ENCODE assay signal across 25 mouse cellular contexts in genomic region chr8:119620848-119621465, GRCm38 (mm10). TPM values are rescaled to one million over a fixed set of nuclear protein-coding genes. Genes with fewer than 3 reads are reported as not detected.
DNase-seq lines count a peak whose midpoint lies in the region; ATAC-seq lines count a peak whose summit lies in the region.
"Had no signal": no experiment of that assay in that cellular context is flagged by ENCODE, and none has a peak within 500 bp of the region (broad histone marks: within the 10 kb centered on the region; RNA-seq: fewer than 3 reads in every experiment).

No protein-coding gene starts in this region.

- no peak overlapping the region for H3K4me3 ChIP-seq in heart, embryonic 13.5 days
- H3K4me3 ChIP-seq: embryonic facial prominence, embryonic 12.5 days; forebrain, embryonic 15.5 days; hindbrain, embryonic 12.5 days had no signal

- no peaks in the 10 kb centered on the region for H3K9me3 ChIP-seq in heart, embryonic 13.5 days
- H3K9me3 ChIP-seq: embryonic facial prominence, embryonic 12.5 days; forebrain, embryonic 15.5 days; G1E; hindbrain, embryonic 12.5 days had no signal

- intact Hi-C loops in gastrocnemius, postnatal 14 days (cut with DNase I; ENCODE audit: low total_unique reads): no loop called here
- intact Hi-C loops in heart, postnatal 14 days (cut with DNase I): no loop called here

- no peaks in the 10 kb centered on the region for H3K36me3 ChIP-seq in heart, embryonic 13.5 days
- H3K36me3 ChIP-seq: embryonic facial prominence, embryonic 12.5 days; forebrain, embryonic 15.5 days; G1E; hindbrain, embryonic 12.5 days had no signal

- DNase-seq in gastrocnemius, postnatal 25 days: peak; percentile 46
- DNase-seq in gastrocnemius, postnatal 14 days: no peak
- DNase-seq in heart, adult 8-10 months (ENCODE audit: low spot score): peak; percentile 32
- no peak for DNase-seq in heart, postnatal 14 days
- peak; percentile 75 for DNase-seq in ES-CJ7 (ENCODE audit: low read depth, low spot score)
- DNase-seq in layer of hippocampus, postnatal 25 days (ENCODE audit: extremely low spot score in 1 of 2, low spot score in 1 of 2): no peak
- DNase-seq: adrenal gland, postnatal 14 days; cerebellum, adult 11-12 months; cerebellum, adult 9-10 months; cerebellum, postnatal 25 days; kidney, adult 8-10 months had no signal

- H3K4me1 ChIP-seq in heart, embryonic 13.5 days: peaks cover 9% of the 10 kb centered on the region
- H3K4me1 ChIP-seq: embryonic facial prominence, embryonic 12.5 days; forebrain, embryonic 15.5 days had no signal

- 57% methylated on average over 14 of the region's 14 CpGs for WGBS in heart, embryonic 13.5 days

- H3K4me2 ChIP-seq in heart, embryonic 13.5 days: no peak overlapping the region
- H3K4me2 ChIP-seq: embryonic facial prominence, embryonic 12.5 days; forebrain, embryonic 15.5 days; hindbrain, embryonic 12.5 days had no signal

- ATAC-seq in heart, embryonic 13.5 days (ENCODE audit: extremely low read depth, insufficient number of reproducible peaks, low FRiP score, low TSS enrichment): no peak
- ATAC-seq: activated CD4-positive, CD25-positive, alpha-beta regulatory T cell, adult 4 months; forebrain, embryonic 15.5 days; hindbrain, embryonic 16.5 days; inflammation-experienced regulatory T-cells, adult 6 months; intestine, postnatal 0 days had no signal

- no peak overlapping the region for H3K9ac ChIP-seq in heart, embryonic 13.5 days
- H3K9ac ChIP-seq: embryonic facial prominence, embryonic 12.5 days; forebrain, embryonic 15.5 days; hindbrain, embryonic 12.5 days had no signal

- 0 out of 2 replicates have a peak overlapping the region, but pooled peaks have one; percentile 32 for H3K27ac ChIP-seq in heart, embryonic 13.5 days (replicated peaks)
- H3K27ac ChIP-seq: embryonic facial prominence, embryonic 12.5 days; forebrain, embryonic 15.5 days; hindbrain, embryonic 12.5 days had no signal

- peaks cover 19% of the 10 kb centered on the region; the same call in 1 of the 2 replicates for H3K27me3 ChIP-seq in heart, embryonic 13.5 days (replicated peaks)
- H3K27me3 ChIP-seq: forebrain, embryonic 15.5 days had no signal

RNA-seq across cellular contexts. Expression of gene Adad2, which starts 8.4 kb away (rescaled TPM):
- total RNA-seq in gastrocnemius, postnatal 25 days (2021): under 1 TPM in 1 of 2 experiments, not detected in 1; 0.23 TPM
- total RNA-seq in gastrocnemius, postnatal 14 days (2021): not detected
- not detected for total RNA-seq in heart, adult 8-10 months (2022)
- not detected for total RNA-seq in heart, postnatal 14 days (2021)
- not detected in 2 replicates for polyA plus RNA-seq in heart, embryonic 13.5 days (2015; fragmentation: Nextera tagmentation; extraction: Ambion mirVana)
- total RNA-seq in layer of hippocampus, postnatal 25 days (2021): under 1 TPM in 1 of 2 experiments, not detected in 1; 0.39 TPM
- total RNA-seq: adrenal gland, adult 18-20 months; adrenal gland, postnatal 14 days; CH12.LX; G1E; granulocyte monocyte progenitor cell, adult 5-6 weeks; heart, postnatal 10 days had no signal
- polyA plus RNA-seq: activated CD4-positive, CD25-positive, alpha-beta regulatory T cell, adult 4 months; forebrain, embryonic 11.5 days; forebrain, embryonic 15.5 days; G1E; inflammation-experienced regulatory T-cells, adult 6 months had no signal

RNA-seq across cellular contexts. Expression of gene Kcng4, which starts 14.5 kb away (rescaled TPM):
- total RNA-seq in gastrocnemius, postnatal 25 days (2021): 10 to 100 TPM in 1 of 2 experiments, 1 to 10 TPM in 1; 8.6 to 12.6 TPM
- total RNA-seq in gastrocnemius, postnatal 14 days (2021): 1 to 10 TPM; 1.6 to 4.4 TPM
- under 1 TPM in 2 of 4 experiments, not detected in 2; 0.09 to 0.12 TPM for total RNA-seq in heart, adult 8-10 months (2022)
- total RNA-seq in heart, postnatal 14 days (2021): under 1 TPM; 0.10 to 0.33 TPM
- polyA plus RNA-seq in heart, embryonic 13.5 days (2015; fragmentation: Nextera tagmentation; extraction: Ambion mirVana): not detected in 2 replicates
- total RNA-seq in layer of hippocampus, postnatal 25 days (2021): 1 to 10 TPM; 3.4 to 4.6 TPM
- total RNA-seq: CH12.LX; granulocyte monocyte progenitor cell, adult 5-6 weeks had no signal
- polyA plus RNA-seq: activated CD4-positive, CD25-positive, alpha-beta regulatory T cell, adult 4 months; G1E; hindbrain, embryonic 12.5 days; inflammation-experienced regulatory T-cells, adult 6 months had no signal

RNA-seq across cellular contexts. Expression of gene Taf1c, which starts 15.9 kb away (rescaled TPM):
- 1 to 10 TPM; 3.4 to 4.0 TPM for total RNA-seq in gastrocnemius, postnatal 25 days (2021)
- total RNA-seq in gastrocnemius, postnatal 14 days (2021): 1 to 10 TPM; 3.5 to 3.6 TPM
- total RNA-seq in heart, adult 8-10 months (2022): 1 to 10 TPM; 3.4 to 4.4 (median 4.0) TPM
- 1 to 10 TPM; 4.0 to 4.2 TPM for total RNA-seq in heart, postnatal 14 days (2021)
- 6.0 and 6.6 TPM in 2 replicates for polyA plus RNA-seq in heart, embryonic 13.5 days (2015; fragmentation: Nextera tagmentation; extraction: Ambion mirVana)
- 10 to 100 TPM; 10.5 to 11.1 TPM for total RNA-seq in layer of hippocampus, postnatal 25 days (2021)

RNA-seq across cellular contexts. Expression of gene Wfdc1, which starts 45.2 kb away (rescaled TPM):
- 100 to 1,000 TPM in 1 of 2 experiments, 10 to 100 TPM in 1; 74.0 to 104 TPM for total RNA-seq in gastrocnemius, postnatal 25 days (2021)
- 10 to 100 TPM; 65.6 to 68.3 TPM for total RNA-seq in gastrocnemius, postnatal 14 days (2021)
- total RNA-seq in heart, adult 8-10 months (2022): 10 to 100 TPM; 22.2 to 32.4 (median 25.2) TPM
- 10 to 100 TPM; 48.2 to 51.1 TPM for total RNA-seq in heart, postnatal 14 days (2021)
- polyA plus RNA-seq in heart, embryonic 13.5 days (2015; fragmentation: Nextera tagmentation; extraction: Ambion mirVana): 3.6 and 4.4 TPM in 2 replicates
- 1 to 10 TPM; 6.6 to 8.4 TPM for total RNA-seq in layer of hippocampus, postnatal 25 days (2021)
- total RNA-seq: CH12.LX; G1E; granulocyte monocyte progenitor cell, adult 5-6 weeks had no signal
- polyA plus RNA-seq: activated CD4-positive, CD25-positive, alpha-beta regulatory T cell, adult 4 months; G1E; inflammation-experienced regulatory T-cells, adult 6 months had no signal

RNA-seq across cellular contexts. Expression of gene Dnaaf1, which starts 45.9 kb away (rescaled TPM):
- not detected for total RNA-seq in gastrocnemius, postnatal 25 days (2021)
- total RNA-seq in gastrocnemius, postnatal 14 days (2021): not detected
- not detected for total RNA-seq in heart, adult 8-10 months (2022)
- under 1 TPM in 1 of 2 experiments, not detected in 1; 0.12 TPM for total RNA-seq in heart, postnatal 14 days (2021)
- polyA plus RNA-seq in heart, embryonic 13.5 days (2015; fragmentation: Nextera tagmentation; extraction: Ambion mirVana): 0.17 and 0.24 TPM in 2 replicates
- total RNA-seq in layer of hippocampus, postnatal 25 days (2021): under 1 TPM; 0.12 to 0.22 TPM
- total RNA-seq: adrenal gland, adult 18-20 months; adrenal gland, postnatal 14 days; granulocyte monocyte progenitor cell, adult 5-6 weeks; heart, postnatal 10 days had no signal
- polyA plus RNA-seq: activated CD4-positive, CD25-positive, alpha-beta regulatory T cell, adult 4 months; forebrain, embryonic 11.5 days; inflammation-experienced regulatory T-cells, adult 6 months had no signal

Comparison
In these comparisons a context has a peak if more than half of its experiments do, and no peak if none do; other contexts are left out.
1. DNase-seq: peak in gastrocnemius, postnatal 25 days (single experiment), heart, adult 8-10 months (single experiment) and ES-CJ7 (single experiment); none in gastrocnemius, postnatal 14 days (single experiment), heart, postnatal 14 days (0 of 2) and layer of hippocampus, postnatal 25 days (0 of 2).